Mouse (Mus musculus): ENCODE measurements around the gene Irf2bp2.

Irf2bp2 gene

DNA sequence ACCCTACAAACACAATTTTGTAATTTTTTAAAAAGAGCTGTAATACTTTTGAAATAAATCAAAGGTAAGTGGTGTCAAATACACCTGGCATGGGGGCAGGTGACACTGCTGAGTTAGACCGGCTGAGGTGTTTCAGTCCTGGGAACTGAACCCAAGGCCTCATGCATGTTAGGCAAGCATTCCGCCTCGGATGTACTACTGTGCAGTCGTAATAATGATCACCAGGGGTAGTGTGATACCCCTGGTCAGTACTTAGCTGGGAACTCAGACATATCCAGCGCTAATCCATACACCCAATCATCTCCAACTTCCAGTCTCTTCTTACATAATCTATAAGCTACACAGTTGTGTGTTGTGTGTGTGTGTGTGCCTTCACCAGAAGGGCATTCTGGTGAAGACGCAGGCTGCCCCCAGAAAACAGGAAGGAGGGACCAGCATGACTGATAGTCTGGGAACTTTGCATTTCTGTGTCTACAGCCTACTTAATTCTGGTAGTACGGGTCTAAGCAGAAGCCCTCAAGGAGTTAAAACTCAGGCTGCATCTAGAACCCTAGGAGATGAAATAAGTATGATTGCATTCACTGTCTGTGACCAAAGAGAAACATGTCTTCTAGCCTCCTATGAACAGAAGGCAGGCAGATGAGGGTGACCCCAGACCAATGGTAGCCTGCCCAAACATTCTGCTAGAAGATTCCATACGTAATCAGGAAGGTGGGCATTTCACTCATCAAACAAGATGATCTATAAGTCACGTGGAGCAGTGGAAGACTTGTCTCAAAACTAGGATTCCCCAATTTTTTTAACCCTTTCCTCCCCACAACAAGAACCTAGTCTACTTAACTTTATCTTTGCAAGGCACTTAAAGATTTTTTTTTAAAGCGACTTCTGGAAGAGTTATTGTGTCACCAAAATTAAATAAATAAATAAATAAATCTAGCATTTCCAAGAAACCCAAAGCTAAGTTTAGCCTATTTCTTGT lies 6.9 kb downstream of the Irf2bp2 start:
- no peak for DNase-seq (ENCODE audit: low spot score)

DNA sequence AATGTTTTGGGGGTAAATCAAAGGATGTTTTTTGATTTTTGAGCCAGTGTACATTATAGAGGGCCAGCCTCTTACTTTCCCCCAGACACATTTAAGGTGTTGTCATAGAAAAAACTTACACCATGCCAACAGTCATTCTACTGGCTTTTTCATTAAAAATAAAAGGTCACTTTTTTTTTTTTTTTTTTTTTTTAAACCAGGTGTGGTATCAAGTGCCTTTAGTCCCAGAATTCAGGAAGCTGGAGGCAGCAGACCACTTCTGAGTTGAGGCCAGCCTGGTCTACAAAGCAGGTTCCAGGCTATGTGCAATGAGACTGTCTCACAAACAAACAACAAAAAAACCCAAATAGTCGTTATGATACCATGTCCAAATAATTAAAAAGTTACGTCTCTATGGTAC lies 7.7 kb downstream of the Irf2bp2 start:
- no peak for DNase-seq (ENCODE audit: low spot score)

DNA sequence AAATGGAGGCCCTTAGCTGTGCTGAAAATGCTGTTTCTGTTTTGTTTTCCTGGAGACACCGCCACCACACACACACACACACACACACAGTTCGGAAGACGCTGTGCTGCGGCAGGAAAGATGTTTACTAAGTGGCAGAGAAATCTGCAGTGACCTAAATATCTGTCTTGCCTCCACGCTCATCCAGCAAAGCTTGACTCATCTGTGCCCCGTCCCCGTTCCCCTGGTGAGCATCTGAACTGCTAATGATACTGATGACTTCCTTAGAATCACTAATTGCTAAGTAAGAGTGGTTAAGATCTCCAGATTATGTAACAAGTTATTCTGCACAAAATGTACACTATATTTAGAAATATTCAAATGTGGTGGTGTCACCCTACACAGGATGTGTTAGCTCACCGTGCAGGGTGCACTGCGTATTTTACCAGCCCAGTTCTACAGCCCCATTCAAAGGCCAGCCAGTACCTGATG lies 8.2 kb downstream of the Irf2bp2 start:
- no peak for DNase-seq (ENCODE audit: low spot score)

DNA sequence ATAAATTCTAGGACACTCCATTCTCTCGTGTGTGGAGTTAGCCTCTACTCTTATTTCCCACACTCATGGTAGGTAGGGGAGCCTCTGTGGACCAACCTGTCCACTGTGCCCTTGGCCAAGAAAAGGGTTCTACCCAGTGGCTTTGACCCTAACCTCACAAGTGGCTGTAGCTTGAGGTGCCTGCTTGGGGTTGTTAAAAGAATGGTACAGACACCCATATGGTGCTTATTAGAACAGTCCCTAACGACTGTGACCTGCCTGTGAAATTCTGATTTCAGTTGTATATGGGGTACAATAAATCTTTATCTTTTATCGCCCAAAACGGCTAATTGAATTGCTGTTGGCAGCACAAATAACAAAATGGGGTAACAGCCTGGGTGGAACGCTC lies 8.9 kb downstream of the Irf2bp2 start:
- no peak for DNase-seq (ENCODE audit: low spot score)

DNA sequence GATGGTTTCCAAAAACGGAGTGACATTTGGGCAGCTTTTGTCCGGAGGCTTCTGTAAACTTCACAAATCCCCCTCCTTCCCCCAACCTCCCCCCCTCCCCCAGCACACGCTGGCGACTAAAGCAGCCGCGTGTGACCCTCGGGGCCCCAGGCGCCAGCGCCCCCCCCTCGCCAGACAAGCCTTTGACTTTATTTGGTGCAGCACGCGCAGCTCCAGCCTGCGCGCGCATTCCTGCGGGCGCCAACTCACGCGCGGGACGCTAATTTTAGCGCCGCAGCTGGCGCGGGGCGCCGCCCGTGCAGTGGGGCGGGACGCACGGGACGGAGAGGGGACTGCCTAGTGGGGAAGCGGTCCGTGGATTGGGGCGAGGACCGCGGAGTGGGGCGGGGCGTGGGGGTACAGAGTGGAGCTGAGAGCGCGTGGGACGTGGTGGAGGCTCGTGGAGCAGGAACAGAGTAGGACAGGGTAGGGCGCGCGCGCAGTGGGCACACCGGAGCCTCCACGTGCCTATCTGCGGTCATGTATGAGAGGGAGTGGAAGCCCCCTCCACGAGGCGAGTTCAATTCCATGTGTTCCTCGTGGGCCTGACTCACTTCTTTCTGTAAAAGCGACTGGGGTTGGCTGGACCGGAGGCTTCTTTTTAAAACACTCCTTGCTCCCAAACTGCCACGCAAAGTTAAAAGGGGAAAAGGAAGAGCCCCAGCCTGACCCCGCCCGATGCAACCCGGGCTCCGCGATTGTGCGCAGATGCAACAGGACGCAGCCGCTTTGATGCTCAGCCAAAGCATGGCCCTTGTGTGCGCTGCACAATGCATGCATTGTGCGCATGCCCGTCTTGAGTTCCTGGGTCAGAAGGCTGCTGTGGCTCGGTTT lies 9.6 kb downstream of the Irf2bp2 start:
- peak; percentile 60 for DNase-seq (ENCODE audit: low spot score)

DNA sequence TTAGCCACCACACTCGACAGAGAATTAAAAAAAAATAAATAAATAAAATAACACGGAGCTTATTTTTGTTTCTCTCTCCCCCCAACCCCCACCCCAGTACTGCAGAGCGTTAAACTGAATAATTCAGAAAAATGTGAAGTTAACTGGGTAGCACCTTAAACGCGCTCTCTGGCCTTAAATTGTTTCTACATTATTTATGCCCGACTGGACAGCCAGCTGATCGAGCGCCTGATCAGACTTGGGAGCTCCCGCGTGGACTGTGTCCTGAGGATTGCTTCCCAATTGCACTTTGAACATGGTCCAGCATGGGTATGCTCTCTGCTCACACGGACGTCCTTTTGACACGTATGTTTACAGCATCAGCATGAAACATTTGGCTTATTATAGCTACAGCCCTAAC lies 10.3 kb downstream of the Irf2bp2 start:
- no peak for DNase-seq (ENCODE audit: low spot score)

DNA sequence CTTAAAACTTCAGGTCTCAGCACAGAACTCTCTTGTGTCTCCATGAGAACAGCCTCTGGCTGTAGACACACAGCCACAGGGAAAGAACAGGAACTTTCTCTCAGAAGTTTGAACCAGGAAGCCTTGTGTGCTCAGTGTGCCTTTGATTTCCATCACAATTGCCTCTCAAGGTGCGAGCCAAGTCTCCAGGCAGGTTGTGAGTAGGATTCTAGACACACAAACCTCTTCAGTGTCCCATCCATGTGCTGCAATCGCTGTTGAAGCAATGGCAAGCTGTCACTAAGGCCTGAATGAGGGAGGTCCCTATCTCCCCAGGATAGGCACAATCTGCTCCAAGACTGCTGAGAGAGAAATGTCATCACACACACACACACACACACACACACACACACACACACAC lies 10.8 kb downstream of the Irf2bp2 start:
- DNase-seq (ENCODE audit: low spot score) = no peak

DNA sequence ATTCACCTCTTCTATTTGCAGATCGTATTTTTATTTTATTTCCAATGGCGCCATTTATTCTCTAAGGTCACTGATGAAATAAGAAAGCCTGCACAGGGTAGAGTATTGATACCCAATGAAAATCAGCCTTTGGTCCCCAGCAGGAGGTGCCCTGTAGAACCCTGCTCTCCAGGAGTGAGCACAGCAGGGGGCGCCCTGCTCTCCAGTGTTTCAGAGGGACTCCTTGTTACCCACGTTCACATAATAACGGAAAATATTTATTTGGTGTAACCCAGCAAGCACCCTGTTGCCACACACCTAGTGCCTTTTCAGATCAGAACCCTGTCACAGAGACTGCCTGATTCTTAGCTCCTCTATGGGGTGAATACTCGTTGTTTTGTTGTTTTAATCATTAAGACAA lies 11.3 kb downstream of the Irf2bp2 start:
- peak; percentile 69 for DNase-seq (ENCODE audit: low spot score)

DNA sequence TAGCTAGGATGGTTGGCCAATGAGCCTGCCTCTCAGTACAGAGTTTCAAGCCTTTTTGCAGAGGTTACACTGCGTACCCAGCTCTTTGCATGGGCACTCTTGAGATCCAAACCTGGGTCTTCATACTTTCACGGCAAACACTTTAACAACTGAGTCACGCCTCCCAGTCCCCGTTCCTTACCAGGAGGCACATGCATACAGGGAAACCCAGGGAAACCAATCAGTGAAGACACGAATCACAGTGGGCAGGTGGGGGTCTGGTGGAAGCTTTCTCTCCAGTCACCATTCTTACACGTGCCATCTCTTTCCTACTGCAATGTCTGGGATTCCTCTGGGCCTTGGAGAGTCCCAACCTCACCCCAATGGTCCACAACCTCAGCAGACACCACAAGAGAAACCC lies 12.1 kb downstream of the Irf2bp2 start:
- DNase-seq (ENCODE audit: low spot score) = no peak

DNA sequence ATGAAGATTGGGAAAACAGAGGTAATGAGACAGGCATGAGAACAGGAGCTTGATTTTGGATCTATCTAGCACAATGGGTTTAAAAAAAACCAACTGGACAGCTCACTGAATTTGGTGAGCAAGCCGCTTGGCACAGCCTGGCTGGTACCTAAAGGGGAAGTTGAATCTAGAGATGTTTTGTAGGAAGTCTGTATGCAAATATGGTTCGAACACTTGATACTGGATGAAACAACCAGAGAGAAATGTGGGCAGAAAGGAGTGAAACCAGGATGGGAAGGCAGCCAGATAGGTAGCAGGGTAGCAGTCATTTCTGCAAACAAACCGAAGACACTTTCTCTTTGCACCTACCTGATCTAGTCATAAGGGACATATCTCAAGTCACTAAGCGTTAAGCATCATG lies 13.0 kb downstream of the Irf2bp2 start:
- no peak for DNase-seq (ENCODE audit: low spot score)

DNA sequence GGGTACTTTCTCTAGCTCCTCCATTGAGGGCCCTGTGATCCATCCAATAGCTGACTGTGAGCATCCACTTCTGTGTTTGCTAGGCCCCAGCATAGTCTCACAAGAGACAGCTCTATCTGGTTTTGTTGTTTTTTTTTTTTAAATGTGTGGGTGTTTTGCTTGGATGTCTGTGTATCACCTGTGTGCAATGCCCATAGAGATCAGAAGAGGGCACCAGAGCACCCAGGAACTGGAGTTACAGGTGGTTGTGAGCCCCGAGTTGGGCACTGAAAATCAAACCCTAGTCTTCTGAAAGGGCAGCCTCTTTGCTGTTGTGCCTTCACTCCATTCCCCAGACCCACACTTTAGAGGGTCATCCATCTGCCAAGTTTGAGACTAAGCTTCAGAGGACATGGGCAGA lies 13.7 kb downstream of the Irf2bp2 start:
- no peak for DNase-seq (ENCODE audit: low spot score)

DNA sequence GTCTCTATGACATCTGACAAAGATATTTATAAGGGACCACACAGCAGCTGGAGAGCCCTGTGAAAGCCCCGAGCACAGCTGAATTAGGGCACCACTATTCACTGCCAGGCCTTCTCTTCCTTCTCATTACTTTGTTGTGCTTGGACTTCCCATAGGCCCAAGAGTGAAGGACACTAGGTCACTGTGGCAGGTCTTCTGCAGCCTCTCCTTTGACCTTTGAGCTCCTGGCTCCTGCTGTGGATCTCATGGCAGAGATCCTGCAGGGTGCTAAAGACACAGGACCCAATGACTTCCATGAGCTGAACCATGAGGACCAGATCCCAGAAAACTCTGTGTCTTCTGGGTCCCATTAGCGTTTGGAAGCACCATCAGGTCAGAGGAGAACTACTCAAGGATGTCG lies 15.1 kb downstream of the Irf2bp2 start:
- DNase-seq (ENCODE audit: low spot score) = no peak

DNA sequence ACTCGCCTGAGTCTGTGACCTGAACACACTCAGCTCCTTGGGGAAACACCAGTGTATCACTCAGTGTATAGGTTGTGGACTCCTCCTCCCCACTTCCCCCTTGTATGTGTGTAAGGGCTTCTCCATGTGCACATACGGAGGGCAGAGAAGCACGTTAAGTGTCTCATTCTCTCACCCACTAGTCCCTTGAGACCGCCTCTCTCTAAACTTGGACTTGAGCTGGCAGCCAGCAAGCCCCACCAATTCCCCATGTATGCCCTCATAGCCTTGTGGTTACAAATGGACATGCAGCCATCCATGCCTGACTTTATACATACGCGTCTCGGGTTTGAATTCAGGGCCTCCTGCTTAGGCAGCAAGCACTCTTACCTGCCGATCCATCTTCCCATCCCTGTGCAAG lies 16.9 kb downstream of the Irf2bp2 start:
- DNase-seq (ENCODE audit: low spot score) = no peak

DNA sequence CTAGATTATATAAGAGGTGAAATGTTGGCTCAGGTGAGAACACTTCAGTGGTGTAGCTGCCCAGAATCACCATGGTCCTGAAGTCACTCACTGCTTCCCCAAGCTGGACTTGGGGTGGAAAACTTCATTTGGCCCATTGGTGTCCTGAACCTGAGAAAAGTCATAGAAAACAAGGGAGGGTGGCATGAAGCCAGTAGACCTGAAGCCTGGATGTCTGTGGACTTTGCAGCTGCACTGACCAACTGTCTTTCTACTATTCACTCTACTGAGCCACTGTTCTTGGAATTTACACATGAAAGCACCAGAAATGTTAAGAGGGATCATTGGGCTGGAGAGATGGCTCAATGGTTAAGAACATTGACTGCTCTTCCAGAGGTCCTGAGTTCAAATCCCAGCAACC lies 17.7 kb downstream of the Irf2bp2 start:
- no peak for DNase-seq (ENCODE audit: low spot score)

DNA sequence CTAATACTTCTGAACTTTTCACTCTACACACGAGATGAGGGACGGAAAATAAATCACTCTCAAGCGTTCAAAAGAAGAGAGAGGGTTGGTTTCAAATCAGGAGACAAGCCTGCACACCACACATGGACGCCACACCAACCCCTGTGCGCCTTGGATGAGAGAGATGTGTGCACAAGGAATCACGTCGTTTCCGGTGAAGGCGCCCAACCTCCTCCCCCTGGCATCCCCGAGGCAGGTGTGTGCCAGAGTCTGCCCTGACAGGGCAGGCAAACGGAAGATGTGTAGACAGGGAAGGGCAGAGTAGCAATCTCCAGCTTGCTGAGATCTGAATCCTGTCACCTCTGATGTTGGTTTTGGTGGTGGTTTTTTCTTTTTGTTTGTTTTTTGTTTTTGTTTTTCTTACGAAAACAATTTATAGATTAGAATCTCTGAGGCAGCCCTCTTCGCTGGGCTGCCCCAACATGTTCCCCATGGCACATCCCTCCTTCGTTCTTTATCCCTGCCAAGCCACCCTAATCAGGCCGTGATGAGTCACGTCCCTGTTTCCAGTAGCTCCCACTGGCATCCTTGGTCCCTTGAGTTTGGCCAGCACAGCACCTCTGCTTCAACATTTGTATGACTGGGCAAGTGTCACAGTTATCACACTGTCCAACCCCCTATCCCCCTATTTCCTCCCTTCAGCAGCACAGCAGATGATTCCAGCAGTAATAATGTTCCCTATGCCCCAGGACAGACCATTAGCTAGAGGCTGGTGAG lies 18.7 kb downstream of the Irf2bp2 start:
- DNase-seq (ENCODE audit: low spot score) = no peak

DNA sequence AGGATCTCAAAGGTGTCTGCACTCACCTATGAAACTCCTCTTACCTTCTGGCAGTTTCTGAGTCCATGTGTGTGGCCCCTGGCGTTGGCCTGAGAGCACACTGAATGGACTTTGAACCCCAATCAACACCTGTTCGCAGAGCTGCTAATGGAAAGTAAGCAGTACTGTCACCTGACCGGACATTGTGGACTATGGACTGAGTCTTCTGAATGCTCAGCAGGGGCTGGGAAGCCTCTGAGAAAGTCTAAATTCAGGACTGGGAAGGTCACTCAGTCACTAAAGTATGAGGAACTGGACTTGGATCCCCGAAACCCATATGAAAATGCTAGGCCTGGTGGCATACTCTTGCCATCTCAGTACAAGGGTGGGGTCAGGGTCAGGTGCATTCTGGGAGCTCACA lies 19.9 kb downstream of the Irf2bp2 start:
- no peak for DNase-seq (ENCODE audit: low spot score)

DNA sequence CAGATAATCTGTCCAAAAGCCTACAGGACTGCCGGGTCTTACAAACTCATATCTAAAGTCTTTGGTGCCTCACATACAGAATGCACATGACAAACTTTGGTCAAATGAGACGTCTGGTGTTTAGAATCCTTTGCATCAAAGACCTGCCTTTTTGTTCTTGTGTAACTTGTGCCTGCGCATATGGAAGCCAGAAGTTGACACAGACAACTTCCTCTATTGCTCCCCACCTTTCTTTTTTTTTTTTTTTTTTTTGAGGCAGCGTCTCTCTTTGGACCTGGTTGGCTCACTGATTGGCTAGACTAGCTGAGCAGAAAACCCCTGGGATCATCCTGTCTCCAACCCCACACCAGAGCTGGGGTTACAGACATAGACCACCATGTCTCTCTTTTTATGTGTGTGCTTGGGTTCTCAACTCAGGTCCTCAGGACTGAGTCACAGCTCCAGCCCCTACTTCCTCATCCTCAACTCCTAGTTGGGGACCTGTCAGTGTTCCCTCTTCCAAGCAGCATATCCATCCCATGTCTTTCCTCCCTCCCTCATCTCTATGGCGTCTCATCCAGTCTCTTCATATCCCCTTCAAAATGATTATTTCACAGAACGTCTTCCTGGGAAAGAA lies 20.6 kb downstream of the Irf2bp2 start:
- DNase-seq (ENCODE audit: low spot score) = no peak

DNA sequence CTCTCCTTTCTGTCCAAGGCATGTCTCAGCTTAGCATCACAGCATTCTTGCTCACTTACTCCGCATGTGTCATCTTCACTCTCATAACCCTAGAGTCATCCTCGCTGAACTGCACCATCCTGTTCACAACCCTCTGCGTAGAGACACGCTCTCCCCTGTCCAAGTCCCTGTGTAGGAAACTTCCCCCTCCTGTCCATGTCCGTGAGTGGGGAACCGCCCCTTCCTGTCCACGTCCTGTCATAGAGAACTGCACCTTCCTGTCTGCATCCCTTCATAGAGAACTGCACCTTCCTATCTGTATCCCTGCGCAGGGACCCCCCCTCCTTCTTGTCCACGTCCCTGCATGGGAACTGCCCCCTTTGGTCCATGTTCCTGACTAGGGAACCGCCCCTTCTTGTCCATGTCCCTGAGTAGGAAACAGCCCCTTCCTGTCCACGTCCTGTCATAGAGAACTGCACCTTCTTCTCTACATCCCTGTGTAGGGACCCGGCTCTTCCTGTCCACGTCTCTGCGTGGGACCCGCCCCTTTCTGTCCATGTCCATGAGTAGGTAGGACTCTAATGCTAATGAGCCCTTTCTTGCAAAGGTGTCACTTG lies 22.6 kb downstream of the Irf2bp2 start:
- no peak for DNase-seq (ENCODE audit: low spot score)

DNA sequence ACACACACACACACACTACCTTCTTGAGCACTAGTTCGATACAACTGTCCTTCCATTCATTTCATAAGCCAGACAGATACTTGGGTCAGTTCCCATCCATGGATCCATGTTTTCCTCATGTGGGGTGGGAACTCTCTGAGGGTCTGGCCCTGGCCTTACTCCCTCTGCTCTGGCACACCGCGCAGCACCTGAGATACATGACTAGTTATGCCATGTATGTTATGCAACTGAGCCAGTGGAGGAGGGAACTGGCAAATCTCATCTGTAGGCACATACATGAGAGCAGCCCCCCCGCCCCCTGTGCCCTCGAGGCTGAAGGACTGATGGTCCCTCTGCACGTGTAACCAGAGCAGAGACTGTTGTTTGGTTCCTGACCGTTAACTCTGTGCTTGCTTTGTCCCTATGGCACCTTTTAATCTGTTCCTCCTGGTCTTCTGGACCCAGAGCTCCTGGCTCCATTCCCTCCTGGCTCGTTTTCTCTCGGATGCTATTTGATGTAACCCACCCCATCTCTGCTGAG lies 23.2 kb downstream of the Irf2bp2 start:
- DNase-seq (ENCODE audit: low spot score) = no peak

DNA sequence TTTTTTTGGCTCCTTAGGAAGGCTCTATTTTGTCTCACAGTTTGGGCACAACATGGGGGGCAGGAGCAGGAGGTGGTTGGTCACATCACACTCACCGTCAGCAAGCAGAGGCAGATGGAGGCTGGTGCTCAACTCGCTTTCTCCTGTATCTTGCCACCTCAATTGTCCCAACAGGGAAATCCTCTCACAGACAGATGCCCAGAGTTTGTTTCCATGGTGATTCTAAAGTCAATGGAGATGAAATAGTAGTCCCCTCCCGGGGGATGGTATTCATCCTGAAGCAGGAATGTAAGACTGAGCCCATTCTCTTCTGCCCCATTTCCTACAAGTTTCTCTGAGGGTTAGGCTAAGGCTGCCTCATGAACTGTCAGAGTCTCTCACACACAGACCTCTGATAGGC lies 23.7 kb downstream of the Irf2bp2 start:
- no peak for DNase-seq (ENCODE audit: low spot score)

DNA sequence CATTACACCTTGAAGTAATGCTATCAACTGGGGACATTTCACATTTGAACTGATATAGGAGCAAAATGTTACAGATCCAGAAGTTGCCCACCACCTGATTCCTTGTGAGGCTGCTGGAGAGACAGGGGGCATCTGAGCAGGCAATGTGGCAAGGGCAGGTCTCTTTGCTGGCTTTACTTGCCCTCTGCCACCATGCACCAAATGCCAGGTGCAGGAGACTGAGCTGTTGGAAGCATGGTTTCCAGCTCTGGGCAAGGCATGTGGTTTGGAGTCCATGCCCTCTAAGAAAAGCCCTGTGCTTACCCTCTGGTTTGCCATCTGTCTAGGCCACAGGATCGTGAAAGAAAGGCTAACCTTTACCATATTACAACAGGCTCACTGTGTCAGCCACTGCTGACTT lies 24.1 kb downstream of the Irf2bp2 start:
- DNase-seq (ENCODE audit: low spot score) = no peak

All from spleen, adult 12 weeks (tissue).